Mouse (Mus musculus) G1E (cell line): ENCODE results near the gene Cep70.

Experiments used
- CTCF ChIP-seq: IDR thresholded peaks from 2 replicates; pipeline ENCODE4 v1.5.1; 2012; ENCODE audit warnings: low read depth, low read length, inconsistent platforms, mixed read lengths
- GATA1 ChIP-seq: IDR thresholded peaks from 2 replicates; pipeline ENCODE4 v1.6.1; 2012; ENCODE audit warnings: borderline replicate concordance, low read length, inconsistent platforms, mixed read lengths
- GATA2 ChIP-seq: IDR thresholded peaks from 2 replicates; pipeline ENCODE4 v1.6.1; 2012; ENCODE audit warnings: low read depth, low read length, inconsistent platforms, borderline replicate concordance
- POLR2AphosphoS5 ChIP-seq: IDR thresholded peaks from 2 replicates; pipeline ENCODE4 v1.6.1; 2012; ENCODE audit warnings: low read depth, low read length, inconsistent platforms; ENCODE audit not compliant: insufficient replicate concordance
- TAL1 ChIP-seq: conservative IDR thresholded peaks from 2 replicates; pipeline ENCODE4 v1.6.1; 2012; ENCODE audit warnings: low read depth, low read length, inconsistent platforms, mixed read lengths

GRCm38 (mm10) chr9:99320006-99320405 is 76.8 kb downstream of the Cep70 start:
- TF ChIP-seq CTCF (no peak), GATA1 (no peak), TAL1 (no peak), POLR2AphosphoS5 (no peak), GATA2 (no peak)
